Mouse (Mus musculus): ENCODE measurements around the gene Rnf114. TPM values are rescaled to one million over a fixed set of nuclear protein-coding genes. Genes with fewer than 3 reads are reported as not detected.

The Rnf114 gene
- total and polyA plus RNA-seq, 3 experiments, result 40.8 to 50.4 (median 45.6) TPM

GRCm38 (mm10) chr2:167559413-167559812, 67.0 kb downstream of the Rnf114 start:
- DNase-seq (ENCODE audit: extremely low read depth), result no peak
- dilution Hi-C loops (cut with MboI; ENCODE audit: extremely low pct_ligation_motif_present, extremely low pct_unique_long_range_greater_than_20kb, low sequenced_read_pairs), result no loop called here
- no peaks in the 10 kb centered on the region for H3K27me3 ChIP-seq (replicated peaks)
- H3K27ac ChIP-seq (ENCODE audit: insufficient read depth, low read depth), result no peak overlapping the region
- H3K9me3 ChIP-seq (replicated peaks; ENCODE audit: low read length), result peaks cover 7% of the 10 kb centered on the region
- peaks cover 26 to 57% of the 10 kb centered on the region in 2 experiments for H3K4me1 ChIP-seq (ENCODE audit: control insufficient read depth in 1 of 2, insufficient read depth in 2 of 2)
- H3K4me3 ChIP-seq (replicated peaks in 1 of 3; ENCODE audit: low read depth in 2 of 3, low read length in 2 of 3, poor library complexity in 1 of 3), result no peak overlapping the region
- no peaks in the 10 kb centered on the region for H3K79me2 ChIP-seq (replicated peaks; ENCODE audit: control insufficient read depth, extremely low read depth, insufficient read depth, poor library complexity, severe bottlenecking)
- in situ Hi-C loops (cut with MboI; ENCODE audit: low pct_ligation_motif_present, low pct_unique_long_range_greater_than_20kb, low sequenced_read_pairs), result no loop called here
- H3K9ac ChIP-seq (ENCODE audit: insufficient read depth, low read depth), result no peak overlapping the region
- TF ChIP-seq JUND (conservative IDR thresholded peaks at IDR 0.05; ENCODE audit: low read depth, low read length) (no peak), RAD21 (IDR thresholded peaks at IDR 0.05; ENCODE audit: low read depth, low read length) (no peak), ETS1 (conservative IDR thresholded peaks at IDR 0.05; ENCODE audit: low read depth, low read length) (no peak), ZMIZ1 (IDR thresholded peaks at IDR 0.05; ENCODE audit: low read depth, low read length) (no peak), TCF12 (IDR thresholded peaks at IDR 0.05; ENCODE audit: low read depth, low read length) (no peak), MYC (IDR thresholded peaks at IDR 0.05; ENCODE audit: low read depth, low read length) (no peak), MEF2A (IDR thresholded peaks at IDR 0.05; ENCODE audit: borderline replicate concordance, low read depth, low read length) (no peak)
- H3K4me2 ChIP-seq (ENCODE audit: insufficient read depth, low read depth, poor library complexity, severe bottlenecking), result no peak overlapping the region
- peaks cover 0 to 31% of the 10 kb centered on the region in 2 experiments for H3K36me3 ChIP-seq (replicated peaks in 1 of 2; ENCODE audit: control insufficient read depth in 1 of 2, insufficient read depth in 1 of 2, low read length in 1 of 2)

GRCm38 (mm10) chr2:167562101-167562500, 69.7 kb downstream of the Rnf114 start:
- Histone ChIP-seq H3K27ac (ENCODE audit: insufficient read depth, low read depth) (no peak overlapping the region), H3K36me3 (replicated peaks in 1 of 2; ENCODE audit: control insufficient read depth in 1 of 2, insufficient read depth in 1 of 2, low read length in 1 of 2) (peaks cover 0 to 31% of the 10 kb centered on the region in 2 experiments), H3K4me2 (ENCODE audit: insufficient read depth, low read depth, poor library complexity, severe bottlenecking) (no peak overlapping the region), H3K9me3 (replicated peaks; ENCODE audit: low read length) (no peaks in the 10 kb centered on the region), H3K9ac (ENCODE audit: insufficient read depth, low read depth) (no peak overlapping the region), H3K4me3 (replicated peaks in 1 of 3; ENCODE audit: low read depth in 2 of 3, low read length in 2 of 3, poor library complexity in 1 of 3) (no peak overlapping the region), H3K27me3 (replicated peaks) (no peaks in the 10 kb centered on the region), H3K79me2 (replicated peaks; ENCODE audit: control insufficient read depth, extremely low read depth, insufficient read depth, poor library complexity, severe bottlenecking) (no peaks in the 10 kb centered on the region), H3K4me1 (ENCODE audit: control insufficient read depth in 1 of 2, insufficient read depth in 2 of 2) (peaks cover 28 to 54% of the 10 kb centered on the region in 2 experiments)
- DNase-seq (ENCODE audit: extremely low read depth), result no peak
- TF ChIP-seq ELF1 (IDR thresholded peaks at IDR 0.05; ENCODE audit: low read depth, low read length) (no peak), USF1 (IDR thresholded peaks at IDR 0.05; ENCODE audit: low read depth, low read length) (no peak), RCOR1 (conservative IDR thresholded peaks at IDR 0.05; ENCODE audit: low read depth, low read length) (no peak), GABPA (IDR thresholded peaks at IDR 0.05; ENCODE audit: insufficient replicate concordance, low read depth, low read length) (no peak), IRF4 (IDR thresholded peaks at IDR 0.05; ENCODE audit: low read depth, low read length) (no peak), HCFC1 (IDR thresholded peaks at IDR 0.05; ENCODE audit: low read depth, low read length) (no peak), JUN (IDR thresholded peaks at IDR 0.05; ENCODE audit: insufficient read depth, low read depth, low read length) (no peak), SIN3A (IDR thresholded peaks at IDR 0.05; ENCODE audit: low read length) (no peak), EP300 (IDR thresholded peaks at IDR 0.05; ENCODE audit: low read length) (no peak), CHD2 (IDR thresholded peaks at IDR 0.05; ENCODE audit: low read length) (no peak), MAFK (IDR thresholded peaks at IDR 0.05; ENCODE audit: insufficient replicate concordance, low read length) (no peak), RAD21 (IDR thresholded peaks at IDR 0.05; ENCODE audit: low read depth, low read length) (no peak), NRF1 (IDR thresholded peaks at IDR 0.05; ENCODE audit: low read depth, low read length) (no peak), TCF12 (IDR thresholded peaks at IDR 0.05; ENCODE audit: low read depth, low read length) (no peak), USF2 (conservative IDR thresholded peaks at IDR 0.05; ENCODE audit: low read depth, low read length) (no peak), MAZ (IDR thresholded peaks at IDR 0.05; ENCODE audit: low read depth, low read length) (no peak), ZMIZ1 (IDR thresholded peaks at IDR 0.05; ENCODE audit: low read depth, low read length) (no peak), CHD1 (IDR thresholded peaks at IDR 0.05; ENCODE audit: low read depth, low read length) (no peak), ZC3H11A (IDR thresholded peaks at IDR 0.05; ENCODE audit: low read depth, low read length) (no peak)
- in situ Hi-C loops (cut with MboI; ENCODE audit: low pct_ligation_motif_present, low pct_unique_long_range_greater_than_20kb, low sequenced_read_pairs), result no loop called here
- dilution Hi-C loops (cut with MboI; ENCODE audit: extremely low pct_ligation_motif_present, extremely low pct_unique_long_range_greater_than_20kb, low sequenced_read_pairs), result no loop called here
